Mouse (Mus musculus): ENCODE measurements around the gene Slc6a8. TPM values are rescaled to one million over a fixed set of nuclear protein-coding genes. Genes with fewer than 3 reads are reported as not detected.

Gene Slc6a8
- 6.8 and 8.0 TPM in 2 replicates for polyA plus RNA-seq (2015; fragmentation: Nextera tagmentation; extraction: Ambion mirVana)

GRCm38 (mm10) chrX:73672879-73673618, at the start of gene Slc6a8:
Slc6a8 (plus strand) TSS chrX:73673150.
- Histone ChIP-seq H3K27ac (replicated peaks) (peak within 1 kb of the TSS; percentile 75), H3K27me3 (replicated peaks) (peaks cover 10% of the 10 kb centered on the region; the same call in 1 of the 2 replicates), H3K9me3 (no peaks in the 10 kb centered on the region), H3K4me3 (peak within 1 kb of the TSS; percentile 69), H3K4me2 (peak within 1 kb of the TSS; percentile 73), H3K4me1 (peaks cover 18% of the 10 kb centered on the region), H3K36me3 (peaks cover 21% of the 10 kb centered on the region), H3K9ac (peak within 1 kb of the TSS; percentile 89)
- ATAC-seq (ENCODE audit: extremely low read depth, insufficient number of reproducible peaks, low FRiP score, low TSS enrichment), result peak; percentile 62
- WGBS, result 11% methylated on average over 7 of the region's 72 CpGs

- no peak for ATAC-seq (ENCODE audit: extremely low read depth, insufficient number of reproducible peaks, low FRiP score, low TSS enrichment)
- Histone ChIP-seq H3K4me3 (no peak overlapping the region), H3K4me1 (no peaks in the 10 kb centered on the region), H3K27me3 (replicated peaks) (peaks cover 32% of the 10 kb centered on the region), H3K27ac (replicated peaks) (no peak overlapping the region), H3K9ac (no peak overlapping the region), H3K9me3 (no peaks in the 10 kb centered on the region), H3K4me2 (no peak overlapping the region), H3K36me3 (no peaks in the 10 kb centered on the region)
Measured at GRCm38 (mm10) chrX:73626981-73627380, 46.0 kb upstream of the Slc6a8 start.

- WGBS, result 7% methylated on average over 14 of the region's 19 CpGs
- H3K27ac ChIP-seq (replicated peaks), result no peak overlapping the region
- H3K36me3 ChIP-seq, result no peaks in the 10 kb centered on the region
- peaks cover 95% of the 10 kb centered on the region for H3K27me3 ChIP-seq (replicated peaks)
- H3K9me3 ChIP-seq, result no peaks in the 10 kb centered on the region
- H3K4me3 ChIP-seq, result peak overlapping the region; percentile 24; the same call in 1 of the 2 replicates
- H3K4me1 ChIP-seq, result peaks cover 9% of the 10 kb centered on the region
- H3K9ac ChIP-seq, result no peak overlapping the region; the same call in 1 of the 2 replicates
- H3K4me2 ChIP-seq, result peak overlapping the region; percentile 56
- no peak for ATAC-seq (ENCODE audit: extremely low read depth, insufficient number of reproducible peaks, low FRiP score, low TSS enrichment)
Measured at GRCm38 (mm10) chrX:73635425-73635824, 37.5 kb upstream of the Slc6a8 start.

GRCm38 (mm10) chrX:73637415-73637814, 35.5 kb upstream of the Slc6a8 start:
- peak overlapping the region; percentile 68 for H3K4me2 ChIP-seq
- no peaks in the 10 kb centered on the region for H3K9me3 ChIP-seq
- no peak overlapping the region for H3K27ac ChIP-seq (replicated peaks)
- peaks cover 9% of the 10 kb centered on the region for H3K4me1 ChIP-seq
- peak overlapping the region; percentile 43 for H3K4me3 ChIP-seq
- no peak for ATAC-seq (ENCODE audit: extremely low read depth, insufficient number of reproducible peaks, low FRiP score, low TSS enrichment)
- WGBS, result 11% methylated on average over 18 of the region's 19 CpGs
- H3K27me3 ChIP-seq (replicated peaks), result peaks cover 96% of the 10 kb centered on the region
- peak overlapping the region; percentile 58 for H3K9ac ChIP-seq
- H3K36me3 ChIP-seq, result no peaks in the 10 kb centered on the region

- H3K4me3 ChIP-seq, result peak within 1 kb of the TSS; percentile 48
- H3K9me3 ChIP-seq, result no peaks in the 10 kb centered on the region
- H3K9ac ChIP-seq, result peak within 1 kb of the TSS; percentile 73
- no peak for ATAC-seq (ENCODE audit: extremely low read depth, insufficient number of reproducible peaks, low FRiP score, low TSS enrichment)
- H3K4me2 ChIP-seq, result peak within 1 kb of the TSS; percentile 72
- no peaks in the 10 kb centered on the region for H3K36me3 ChIP-seq
- 10% methylated on average over 27 of the region's 28 CpGs for WGBS
- H3K27me3 ChIP-seq (replicated peaks), result peaks cover 94% of the 10 kb centered on the region
- H3K4me1 ChIP-seq, result peaks cover 9% of the 10 kb centered on the region
- no peak within 1 kb of the TSS for H3K27ac ChIP-seq (replicated peaks)
Measured at GRCm38 (mm10) chrX:73639255-73639675, 33.7 kb upstream of the Slc6a8 start, which contains the start of gene Dusp9. Dusp9 (plus strand) TSS chrX:73639419.

- H3K27me3 ChIP-seq (replicated peaks), result peaks cover 89% of the 10 kb centered on the region
- no peaks in the 10 kb centered on the region for H3K9me3 ChIP-seq
- 10% methylated on average over 40 of the region's 41 CpGs for WGBS
- H3K9ac ChIP-seq, result peak overlapping the region; percentile 56
- no peaks in the 10 kb centered on the region for H3K36me3 ChIP-seq
- peaks cover 9% of the 10 kb centered on the region for H3K4me1 ChIP-seq
- peak overlapping the region; percentile 72 for H3K4me2 ChIP-seq
- peak overlapping the region; percentile 48 for H3K4me3 ChIP-seq
- no peak overlapping the region for H3K27ac ChIP-seq (replicated peaks)
- ATAC-seq (ENCODE audit: extremely low read depth, insufficient number of reproducible peaks, low FRiP score, low TSS enrichment), result peak; percentile 35; the same call in 1 of the 2 replicates
Measured at GRCm38 (mm10) chrX:73639901-73640469, 33.0 kb upstream of the Slc6a8 start.

- Histone ChIP-seq H3K4me2 (no peak overlapping the region), H3K9ac (no peak overlapping the region), H3K27me3 (replicated peaks) (peaks cover 40% of the 10 kb centered on the region), H3K27ac (replicated peaks) (no peak overlapping the region), H3K9me3 (no peaks in the 10 kb centered on the region), H3K36me3 (no peaks in the 10 kb centered on the region), H3K4me1 (no peaks in the 10 kb centered on the region), H3K4me3 (no peak overlapping the region)
- 22% methylated on average over 4 of the region's 4 CpGs for WGBS
- ATAC-seq (ENCODE audit: extremely low read depth, insufficient number of reproducible peaks, low FRiP score, low TSS enrichment), result no peak
Measured at GRCm38 (mm10) chrX:73645121-73645520, 27.8 kb upstream of the Slc6a8 start.

GRCm38 (mm10) chrX:73650869-73651268, 22.1 kb upstream of the Slc6a8 start:
- H3K27ac ChIP-seq (replicated peaks), result no peak overlapping the region
- no peak for ATAC-seq (ENCODE audit: extremely low read depth, insufficient number of reproducible peaks, low FRiP score, low TSS enrichment)
- H3K36me3 ChIP-seq, result no peaks in the 10 kb centered on the region
- H3K27me3 ChIP-seq (replicated peaks), result peaks cover 19% of the 10 kb centered on the region
- no peak overlapping the region for H3K4me2 ChIP-seq
- no peaks in the 10 kb centered on the region for H3K4me1 ChIP-seq
- 47% methylated on average over 3 of the region's 3 CpGs for WGBS
- no peak overlapping the region for H3K4me3 ChIP-seq
- H3K9ac ChIP-seq, result no peak overlapping the region
- H3K9me3 ChIP-seq, result no peaks in the 10 kb centered on the region

GRCm38 (mm10) chrX:73653392-73653791, 19.6 kb upstream of the Slc6a8 start:
- ATAC-seq (ENCODE audit: extremely low read depth, insufficient number of reproducible peaks, low FRiP score, low TSS enrichment), result no peak
- Histone ChIP-seq H3K4me2 (no peak overlapping the region), H3K9me3 (no peaks in the 10 kb centered on the region), H3K27ac (replicated peaks) (no peak overlapping the region), H3K27me3 (replicated peaks) (peaks cover 31% of the 10 kb centered on the region), H3K9ac (no peak overlapping the region), H3K36me3 (no peaks in the 10 kb centered on the region), H3K4me1 (no peaks in the 10 kb centered on the region), H3K4me3 (no peak overlapping the region)
- 82% methylated on average over 6 of the region's 6 CpGs for WGBS

- ATAC-seq (ENCODE audit: extremely low read depth, insufficient number of reproducible peaks, low FRiP score, low TSS enrichment), result no peak
- peaks cover 31% of the 10 kb centered on the region for H3K27me3 ChIP-seq (replicated peaks)
- no peaks in the 10 kb centered on the region for H3K9me3 ChIP-seq
- no peaks in the 10 kb centered on the region for H3K36me3 ChIP-seq
- H3K4me3 ChIP-seq, result no peak overlapping the region
- H3K9ac ChIP-seq, result no peak overlapping the region
- no peaks in the 10 kb centered on the region for H3K4me1 ChIP-seq
- 14% methylated on average over 6 of the region's 6 CpGs for WGBS
- H3K27ac ChIP-seq (replicated peaks), result no peak overlapping the region
- H3K4me2 ChIP-seq, result no peak overlapping the region
Measured at GRCm38 (mm10) chrX:73654177-73654576, 18.8 kb upstream of the Slc6a8 start.

GRCm38 (mm10) chrX:73655529-73655928, 17.4 kb upstream of the Slc6a8 start:
- Histone ChIP-seq H3K36me3 (no peaks in the 10 kb centered on the region), H3K4me1 (no peaks in the 10 kb centered on the region), H3K4me2 (no peak overlapping the region), H3K9ac (no peak overlapping the region), H3K27ac (replicated peaks) (no peak overlapping the region), H3K9me3 (no peaks in the 10 kb centered on the region), H3K4me3 (no peak overlapping the region), H3K27me3 (replicated peaks) (peaks cover 34% of the 10 kb centered on the region)
- 36% methylated on average over 3 of the region's 3 CpGs for WGBS
- ATAC-seq (ENCODE audit: extremely low read depth, insufficient number of reproducible peaks, low FRiP score, low TSS enrichment), result no peak
